Mouse (Mus musculus) heart, embryonic 11.5 days (tissue): ENCODE measurements at regions not wholly inside any gene's neighbourhood (a gene's known extent, or its start where the extent isn't known, plus 50 kb on each side); places are given as distances from the start of the nearest gene placed in this dataset.
"Not testable (repeated sequence)": the region's sequence is repeated elsewhere in the genome, so short reads cannot be mapped to it uniquely, and the experiment has no call there.

Experiments
- ATAC-seq: fragments of 200-750 bp; cut with Nextera tagmentation; replicated peaks from 2 replicates; pipeline ENCODE4 v1.8.0; 2017; ENCODE audit warnings: moderate library complexity; ENCODE audit not compliant: insufficient number of reproducible peaks, low FRiP score, low TSS enrichment
- H3K27ac ChIP-seq: fragments of 300-500 bp; sonication (generic); 2 replicates; pipeline ENCODE4 v1.5.1; 2014; ENCODE audit warnings: mild to moderate bottlenecking, low read depth, low read length
- H3K27me3 ChIP-seq: fragments of 300-500 bp; sonication (generic); 2 replicates; pipeline ENCODE4 v1.6.1; 2014; ENCODE audit warnings: mild to moderate bottlenecking, low read length, mixed read lengths; ENCODE audit not compliant: control insufficient read depth, insufficient read depth
- H3K36me3 ChIP-seq: fragments of 300-500 bp; sonication (generic); 2 replicates; pipeline ENCODE4 v1.6.1; 2014; ENCODE audit warnings: mild to moderate bottlenecking, low read length, moderate library complexity, mixed read lengths; ENCODE audit not compliant: control insufficient read depth, insufficient read depth
- H3K4me1 ChIP-seq: fragments of 300-500 bp; sonication (generic); 2 replicates; pipeline ENCODE4 v1.6.1; 2014; ENCODE audit warnings: low read length; ENCODE audit not compliant: control insufficient read depth, insufficient read depth
- H3K4me2 ChIP-seq: fragments of 300-500 bp; sonication (generic); 2 replicates; pipeline ENCODE4 v1.6.1; 2014; ENCODE audit warnings: mild to moderate bottlenecking, moderate library complexity
- H3K4me3 ChIP-seq: fragments of 300-500 bp; sonication (generic); 2 replicates; pipeline ENCODE4 v1.5.1; 2014; ENCODE audit warnings: low read depth, low read length
- H3K9ac ChIP-seq: fragments of 300-500 bp; sonication (generic); 2 replicates; pipeline ENCODE4 v1.6.1; 2014; ENCODE audit warnings: mild to moderate bottlenecking, low read depth, low read length, moderate library complexity
- H3K9me3 ChIP-seq: fragments of 300-500 bp; sonication (generic); replicated peaks from 2 replicates; pipeline ENCODE4 v1.6.1; 2016; ENCODE audit warnings: low read length; ENCODE audit not compliant: control insufficient read depth
- WGBS: fragments of 180-500 bp; shearing (Covaris S2); extraction: QIAGEN DNeasy Blood & Tissue Kit; methylation state at CpG from one replicate; pipeline ENCODE4 v1.1.7; 2014; ENCODE audit not compliant: insufficient replicate concordance; 5-methylcytosine and 5-hydroxymethylcytosine counted together

DNA sequence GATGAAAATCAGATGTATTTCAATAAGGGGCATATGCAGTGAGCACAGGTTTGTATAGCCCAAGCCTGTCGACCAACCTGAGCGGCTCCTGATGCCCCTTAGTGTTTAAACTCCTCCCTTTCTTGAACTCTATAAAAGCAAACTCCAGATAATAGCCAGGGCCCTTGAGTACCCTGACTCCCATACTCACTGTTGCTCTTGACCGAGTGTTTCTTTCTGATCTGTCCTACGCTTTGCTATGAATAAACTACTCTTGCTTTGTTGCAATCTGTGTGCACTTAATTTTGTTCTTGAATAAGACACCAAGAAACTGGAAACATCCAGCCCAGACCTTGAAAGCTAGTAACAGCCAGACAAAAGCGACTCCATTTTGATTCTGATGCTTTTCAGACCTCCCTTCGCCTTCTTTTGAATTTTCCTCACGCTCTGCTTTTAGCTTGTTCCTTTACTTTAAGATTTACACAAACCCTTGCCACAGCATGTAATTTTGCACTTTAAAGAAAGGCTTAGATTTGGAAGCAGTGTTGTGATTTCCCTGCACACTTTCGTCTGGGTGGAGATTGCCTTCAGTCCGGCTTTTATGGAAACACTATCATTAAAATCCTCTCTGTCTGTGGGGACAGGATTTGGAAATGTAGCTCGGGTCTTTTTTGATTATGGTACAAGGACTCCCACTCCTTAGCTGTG is 149.1 kb downstream of the Gm5426 start:
- Histone ChIP-seq H3K4me3 (no peak overlapping the region), H3K4me2 (no peak overlapping the region), H3K36me3 (no peaks in the 10 kb centered on the region), H3K27ac (no peak overlapping the region), H3K27me3 (no peaks in the 10 kb centered on the region), H3K9ac (no peak overlapping the region), H3K4me1 (no peaks in the 10 kb centered on the region), H3K9me3 (no peaks in the 10 kb centered on the region)
- WGBS: 81% methylated on average over 10 of the region's 10 CpGs
- ATAC-seq: no peak

DNA sequence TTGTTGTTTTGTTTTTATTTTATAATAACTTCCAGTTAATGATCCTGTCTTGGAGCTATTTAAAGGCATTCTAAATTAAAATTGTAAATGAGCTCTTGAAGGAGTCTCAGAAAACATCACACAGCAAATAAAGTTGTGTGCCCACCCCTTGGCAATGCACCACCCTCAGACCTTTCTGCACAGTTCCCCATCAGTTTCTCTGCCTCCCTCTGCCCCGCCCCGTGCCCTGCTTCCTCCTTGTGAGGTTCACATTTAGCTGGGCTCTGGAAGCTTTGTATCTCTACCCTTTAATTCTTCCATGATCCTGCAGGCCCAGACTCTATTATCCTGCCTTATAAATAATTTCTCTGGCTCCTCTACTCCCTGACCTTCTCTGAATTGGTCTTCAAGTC is 149.7 kb downstream of the Gm5426 start:
- Histone ChIP-seq H3K4me1 (no peaks in the 10 kb centered on the region), H3K27ac (no peak overlapping the region), H3K4me2 (no peak overlapping the region), H3K9me3 (no peaks in the 10 kb centered on the region), H3K4me3 (no peak overlapping the region), H3K36me3 (no peaks in the 10 kb centered on the region), H3K27me3 (no peaks in the 10 kb centered on the region), H3K9ac (no peak overlapping the region)
- WGBS: 67% methylated on average over 2 of the region's 2 CpGs
- ATAC-seq: no peak

GRCm38 (mm10) chr10:96289005-96289404 is 152.6 kb downstream of the Gm5426 start:
- not testable (repeated sequence) for H3K4me3 ChIP-seq, H3K4me1 ChIP-seq, H3K9me3 ChIP-seq, H3K27me3 ChIP-seq, H3K9ac ChIP-seq, H3K4me2 ChIP-seq, ATAC-seq, H3K36me3 ChIP-seq, H3K27ac ChIP-seq

DNA sequence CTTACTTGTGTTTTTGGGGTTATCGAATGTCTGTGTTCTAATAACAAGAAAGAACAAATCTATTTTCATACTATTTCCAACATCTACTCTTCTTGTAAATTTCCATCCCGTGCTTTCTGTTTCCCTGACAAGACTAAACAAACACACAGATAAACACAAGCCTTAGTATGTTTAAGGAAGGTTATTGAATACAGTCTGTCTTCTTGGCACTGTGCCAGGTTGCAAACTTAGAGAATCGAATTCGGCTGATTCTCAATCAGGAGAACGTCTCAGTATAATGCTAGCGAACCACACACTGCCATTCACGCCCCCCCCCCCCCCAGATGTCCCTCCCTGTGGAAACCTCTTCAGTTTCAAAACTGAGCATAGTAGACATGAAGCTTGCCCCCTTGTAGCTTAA is 157.2 kb downstream of the Gm5426 start:
- WGBS: 67% methylated on average over 7 of the region's 7 CpGs
- no peaks in the 10 kb centered on the region for H3K4me1 ChIP-seq
- no peak overlapping the region for H3K27ac ChIP-seq
- no peaks in the 10 kb centered on the region for H3K27me3 ChIP-seq
- H3K36me3 ChIP-seq: no peaks in the 10 kb centered on the region
- H3K9me3 ChIP-seq: no peaks in the 10 kb centered on the region
- H3K4me2 ChIP-seq: no peak overlapping the region
- no peak overlapping the region for H3K4me3 ChIP-seq
- H3K9ac ChIP-seq: no peak overlapping the region
- no peak for ATAC-seq

GRCm38 (mm10) chr10:96294666-96295065 is 158.3 kb downstream of the Gm5426 start:
- Histone ChIP-seq H3K4me2 (no peak overlapping the region), H3K36me3 (no peaks in the 10 kb centered on the region), H3K9me3 (no peaks in the 10 kb centered on the region), H3K4me3 (no peak overlapping the region), H3K4me1 (no peaks in the 10 kb centered on the region), H3K9ac (no peak overlapping the region), H3K27me3 (no peaks in the 10 kb centered on the region), H3K27ac (no peak overlapping the region)
- ATAC-seq: no peak
- 70% methylated on average over 2 of the region's 2 CpGs for WGBS

DNA sequence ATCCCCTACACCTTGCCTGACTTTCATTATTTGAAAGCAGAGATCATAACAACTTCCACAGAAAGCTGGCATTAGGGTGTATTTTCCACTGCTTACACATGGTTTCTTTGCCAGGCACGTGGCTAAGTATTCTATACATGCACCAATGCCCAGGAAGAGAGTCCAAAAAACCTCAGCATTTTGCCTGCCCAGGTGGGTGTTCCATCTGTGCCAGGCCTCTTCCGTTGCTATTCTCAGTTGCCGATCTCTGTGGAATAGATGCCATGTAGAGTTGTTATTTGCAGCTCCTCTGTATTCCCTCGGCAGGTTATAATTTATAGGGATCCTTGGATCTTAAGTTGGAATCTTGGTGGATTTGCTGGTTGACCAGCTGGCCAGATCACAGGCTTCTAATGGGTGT is 161.3 kb downstream of the Gm5426 start:
- H3K27ac ChIP-seq: no peak overlapping the region
- no peaks in the 10 kb centered on the region for H3K9me3 ChIP-seq
- WGBS: 81% methylated on average over 4 of the region's 4 CpGs
- no peaks in the 10 kb centered on the region for H3K27me3 ChIP-seq
- H3K4me1 ChIP-seq: no peaks in the 10 kb centered on the region
- no peak overlapping the region for H3K4me3 ChIP-seq
- H3K4me2 ChIP-seq: no peak overlapping the region
- H3K36me3 ChIP-seq: no peaks in the 10 kb centered on the region
- no peak for ATAC-seq
- H3K9ac ChIP-seq: no peak overlapping the region

GRCm38 (mm10) chr10:96298566-96298965 is 162.2 kb downstream of the Gm5426 start:
- Histone ChIP-seq H3K4me3 (no peak overlapping the region), H3K4me1 (no peaks in the 10 kb centered on the region), H3K4me2 (no peak overlapping the region), H3K9me3 (no peaks in the 10 kb centered on the region), H3K27ac (no peak overlapping the region), H3K27me3 (no peaks in the 10 kb centered on the region), H3K36me3 (no peaks in the 10 kb centered on the region), H3K9ac (no peak overlapping the region)
- 73% methylated on average over 5 of the region's 5 CpGs for WGBS
- ATAC-seq: no peak

DNA sequence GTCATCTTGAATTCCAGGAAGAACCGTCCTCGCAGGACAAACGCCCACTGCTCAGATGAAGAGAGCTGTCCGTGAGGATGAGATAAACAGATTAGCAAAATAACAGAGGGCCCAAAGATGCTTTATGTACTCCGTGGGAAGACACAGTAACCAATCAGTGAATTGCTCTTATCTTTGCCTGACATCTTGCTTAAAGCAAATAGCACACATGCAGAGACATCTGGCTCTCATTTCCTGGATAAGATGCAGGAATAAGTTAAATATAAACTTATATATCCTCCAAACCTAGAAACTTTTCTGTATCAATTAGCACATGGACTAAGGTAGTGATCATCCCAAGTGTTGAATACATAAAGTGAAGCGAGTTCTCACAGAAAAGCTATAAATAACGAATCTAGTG is 169.3 kb downstream of the Gm5426 start:
- Histone ChIP-seq H3K9me3 (no peaks in the 10 kb centered on the region), H3K27me3 (no peaks in the 10 kb centered on the region), H3K4me1 (no peaks in the 10 kb centered on the region), H3K9ac (no peak overlapping the region), H3K4me3 (no peak overlapping the region), H3K27ac (no peak overlapping the region), H3K4me2 (no peak overlapping the region), H3K36me3 (no peaks in the 10 kb centered on the region)
- no peak for ATAC-seq
- 73% methylated on average over 7 of the region's 7 CpGs for WGBS

DNA sequence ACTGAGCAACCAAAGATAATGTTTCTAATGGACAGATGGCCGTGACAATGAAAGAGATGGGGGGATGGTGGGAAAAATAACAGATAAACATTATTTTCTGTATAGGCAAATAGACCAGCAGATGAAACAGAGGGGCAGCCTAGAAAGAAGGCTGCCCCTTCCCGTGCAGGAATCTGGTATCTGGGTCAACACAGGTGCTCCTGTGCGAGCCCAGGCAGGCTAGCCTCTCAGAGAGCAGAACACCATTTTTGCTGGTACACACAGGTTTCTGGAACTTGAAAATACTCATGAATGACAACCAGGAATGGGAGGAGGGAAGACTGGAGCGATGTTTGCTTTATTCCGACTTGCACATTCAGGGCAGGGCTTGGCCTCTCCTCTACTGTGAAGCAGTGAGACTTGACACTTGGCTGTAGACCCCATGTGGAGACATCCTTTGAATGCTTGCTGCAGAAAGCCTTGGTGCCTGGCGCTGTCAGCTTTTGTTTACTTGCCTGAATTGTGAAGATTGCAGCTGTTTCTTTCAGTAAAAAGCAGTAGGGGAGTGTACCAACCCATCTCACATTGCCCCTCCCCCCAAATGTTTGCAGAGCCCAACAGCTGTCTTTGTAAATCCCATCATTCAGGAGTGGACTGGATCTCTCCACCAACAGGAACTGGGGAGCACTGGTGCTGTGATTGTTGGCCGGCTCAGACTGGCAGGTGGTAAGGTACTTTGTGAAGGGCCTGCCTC is 172.5 kb downstream of the Gm5426 start:
- Histone ChIP-seq H3K4me1 (no peaks in the 10 kb centered on the region), H3K36me3 (no peaks in the 10 kb centered on the region), H3K4me2 (no peak overlapping the region), H3K4me3 (no peak overlapping the region), H3K9ac (no peak overlapping the region), H3K27ac (no peak overlapping the region), H3K9me3 (no peaks in the 10 kb centered on the region), H3K27me3 (no peaks in the 10 kb centered on the region)
- no peak for ATAC-seq
- WGBS: 23% methylated on average over 7 of the region's 7 CpGs
